ENCODE assay signal across 26 mouse cellular contexts in genomic region chr14:74960568-74960967, GRCm38 (mm10).
"Had no signal": no experiment of that assay in that cellular context is flagged by ENCODE, and none has a peak within 500 bp of the region (broad histone marks: within the 10 kb centered on the region; RNA-seq: fewer than 3 reads in every experiment).

No protein-coding gene starts in this region.

- ATAC-seq: hindbrain, postnatal 0 days; intestine, embryonic 16.5 days; liver, embryonic 12.5 days had no signal

- H3K9ac ChIP-seq: heart, embryonic 13.5 days; heart, embryonic 15.5 days; hindbrain, embryonic 13.5 days; hindbrain, embryonic 15.5 days; kidney, embryonic 15.5 days; limb, embryonic 13.5 days; limb, embryonic 15.5 days; liver, embryonic 12.5 days; liver, embryonic 14.5 days had no signal

- H3K4me1 ChIP-seq: heart, embryonic 13.5 days; heart, embryonic 15.5 days; hindbrain, embryonic 13.5 days; hindbrain, embryonic 15.5 days; kidney, embryonic 15.5 days; liver, embryonic 12.5 days had no signal

- H3K4me3 ChIP-seq: heart, embryonic 13.5 days; heart, embryonic 15.5 days; hindbrain, embryonic 13.5 days; hindbrain, embryonic 15.5 days; kidney, embryonic 15.5 days; limb, embryonic 13.5 days; limb, embryonic 15.5 days; liver, embryonic 12.5 days had no signal

- H3K27ac ChIP-seq: heart, embryonic 13.5 days; heart, embryonic 15.5 days; hindbrain, embryonic 13.5 days; hindbrain, embryonic 15.5 days; hindbrain, postnatal 0 days; kidney, embryonic 15.5 days; kidney, postnatal 0 days; limb, embryonic 13.5 days; limb, embryonic 15.5 days; liver, embryonic 12.5 days; liver, embryonic 14.5 days had no signal

- DNase-seq: gastrocnemius, postnatal 14 days; gastrocnemius, postnatal 36 days; heart, adult 18-20 months; heart, postnatal 14 days; heart, postnatal 36 days; kidney, adult 11 months; kidney, adult 2 months; kidney, adult 9 months; kidney, postnatal 14 days; kidney, postnatal 36 days; layer of hippocampus, adult 9-11 months; layer of hippocampus, postnatal 36 days; left cerebral cortex, postnatal 4 days had no signal

- H3K4me2 ChIP-seq: heart, embryonic 11.5 days; heart, embryonic 13.5 days; heart, embryonic 15.5 days; hindbrain, embryonic 13.5 days; hindbrain, embryonic 15.5 days; kidney, embryonic 15.5 days; limb, embryonic 13.5 days; limb, embryonic 15.5 days; liver, embryonic 12.5 days had no signal

- H3K9me3 ChIP-seq: heart, embryonic 13.5 days; heart, embryonic 15.5 days; hindbrain, embryonic 13.5 days; hindbrain, embryonic 15.5 days; kidney, embryonic 15.5 days; limb, embryonic 13.5 days; limb, embryonic 15.5 days; liver, embryonic 12.5 days had no signal

- H3K36me3 ChIP-seq: heart, embryonic 13.5 days; heart, embryonic 15.5 days; hindbrain, embryonic 13.5 days; hindbrain, embryonic 15.5 days; kidney, embryonic 15.5 days; limb, embryonic 13.5 days; limb, embryonic 15.5 days; liver, embryonic 12.5 days had no signal

- H3K27me3 ChIP-seq: heart, embryonic 13.5 days; heart, embryonic 15.5 days; hindbrain, embryonic 13.5 days; hindbrain, embryonic 15.5 days; kidney, embryonic 15.5 days; limb, embryonic 13.5 days; limb, embryonic 15.5 days had no signal
